Mouse (Mus musculus): Measurements from ENCODE around the gene Dnajb9.
"Not testable (repeated sequence)": the region's sequence is repeated elsewhere in the genome, so short reads cannot be mapped to it uniquely, and the experiment has no call there.

Dnajb9 gene

DNA sequence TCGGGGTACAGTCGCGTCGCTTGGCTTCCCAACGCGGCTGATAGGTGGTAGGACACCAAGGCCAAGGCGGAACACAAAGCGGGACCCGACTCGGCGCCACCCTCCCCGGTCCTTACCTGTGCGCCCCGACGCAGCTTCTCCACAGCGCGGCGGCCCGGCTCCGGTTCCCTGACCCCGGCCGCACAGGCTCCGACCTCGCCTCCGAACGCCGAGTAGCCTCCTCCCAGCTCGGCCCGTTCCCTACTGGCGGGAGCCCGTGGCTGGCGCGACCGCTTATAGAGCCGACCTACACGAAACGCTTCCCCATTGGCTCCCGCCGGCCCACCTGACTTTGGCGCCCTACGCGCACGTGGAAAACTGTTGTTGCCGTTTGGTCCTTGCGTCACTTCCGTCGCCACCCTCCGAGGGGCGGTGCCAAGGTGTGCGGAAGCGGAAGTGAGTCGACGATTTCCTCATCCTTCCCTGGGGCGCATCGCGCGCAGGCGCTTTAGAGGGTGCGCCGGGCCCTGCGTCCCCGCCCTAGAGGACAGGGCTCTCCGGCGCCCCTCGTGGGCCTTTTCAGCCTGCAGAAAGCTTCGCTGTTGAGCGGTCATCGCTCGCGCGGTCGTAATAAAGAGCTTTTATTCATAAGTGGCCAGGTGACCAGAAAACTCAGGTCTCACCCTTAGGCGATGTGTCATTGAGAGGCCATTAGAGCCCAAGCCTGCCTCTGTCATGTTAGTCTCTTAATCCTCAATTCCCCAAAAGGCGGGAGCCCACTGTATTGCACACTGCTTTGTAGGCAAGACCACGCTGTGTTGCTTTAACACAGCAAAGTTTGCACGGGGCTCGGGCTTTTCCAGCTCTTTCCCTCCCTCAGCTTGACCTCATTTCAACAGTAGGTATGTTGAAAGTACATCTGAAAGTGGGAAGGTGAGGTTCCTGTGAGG lies at the start of gene Dnajb9:
Gene Dnajb9 (minus strand): TSS at position 503 of the 929 bp plus-strand sequence.
- DNase-seq (ENCODE audit: low read depth, low spot score): peak; percentile 100

DNA sequence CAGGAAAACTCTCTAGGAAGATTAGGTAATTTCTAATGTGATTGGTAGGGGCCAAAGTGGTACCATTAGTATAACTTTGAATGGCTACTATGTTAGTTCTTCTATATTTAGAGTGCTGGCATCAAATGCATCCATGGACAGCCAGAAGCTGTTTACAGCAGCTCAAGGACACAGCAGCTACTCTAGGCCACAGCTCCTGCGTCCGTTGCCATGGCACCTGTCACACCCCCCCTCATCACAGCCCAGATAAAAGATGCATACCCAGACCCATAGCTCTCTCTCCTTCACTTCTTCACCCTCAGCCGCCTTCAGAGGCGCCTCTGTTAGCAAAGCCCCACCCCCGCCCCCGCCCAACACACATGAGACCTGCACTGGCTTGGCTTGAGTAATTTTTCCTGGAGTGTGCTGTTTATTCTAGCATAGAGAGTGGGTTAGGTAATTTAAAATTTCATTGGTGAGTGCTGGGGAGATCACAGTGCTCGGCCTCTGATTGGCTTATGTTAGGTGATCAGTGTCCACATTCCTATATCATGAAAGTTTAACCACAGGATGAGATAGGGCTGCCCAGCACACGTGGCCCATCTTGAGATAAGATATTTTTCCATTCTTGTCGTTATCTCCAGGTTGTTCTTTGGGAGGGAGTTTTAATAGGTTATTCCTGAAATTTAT lies 38.3 kb upstream of the Dnajb9 start:
- no peak for DNase-seq (ENCODE audit: low read depth, low spot score)

DNA sequence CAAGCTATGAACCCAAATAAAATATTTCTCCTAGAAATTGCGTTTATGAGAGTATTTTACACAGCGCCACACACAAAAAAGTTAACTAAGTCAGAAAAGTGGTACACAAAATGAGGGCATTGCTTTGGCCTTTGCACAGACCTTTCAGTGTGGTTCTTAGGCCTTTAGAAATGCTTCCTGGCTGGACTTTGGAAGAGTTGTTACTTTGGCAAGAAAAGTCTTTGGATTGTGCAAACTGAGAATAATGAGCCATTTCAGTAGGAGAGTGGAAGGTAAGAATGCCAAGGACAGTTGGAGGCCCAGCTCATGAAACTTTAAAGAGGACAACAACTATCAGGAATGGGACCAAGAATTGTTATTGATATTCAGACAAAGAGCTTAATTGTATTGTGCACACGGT lies 35.6 kb upstream of the Dnajb9 start:
- DNase-seq (ENCODE audit: low read depth, low spot score): no peak

DNA sequence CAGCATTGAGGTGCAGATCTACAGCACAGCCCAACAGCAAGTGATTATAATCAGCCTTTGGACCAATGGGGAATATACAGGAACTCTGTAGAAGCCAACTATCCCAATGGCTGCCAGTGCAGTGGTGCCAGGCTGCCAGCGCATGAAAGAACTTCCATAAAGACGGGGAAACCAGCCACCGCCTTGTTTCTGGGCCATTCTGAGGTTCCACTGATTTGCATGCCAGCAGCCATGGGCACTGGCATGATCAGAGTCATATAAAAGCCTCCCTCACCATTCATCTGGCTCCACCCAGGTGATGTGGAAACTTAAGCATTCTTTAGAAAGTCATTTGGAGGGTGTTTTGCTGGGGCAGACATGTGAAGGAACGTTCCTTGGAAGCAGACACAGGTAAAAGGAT lies 32.3 kb upstream of the Dnajb9 start:
- DNase-seq (ENCODE audit: low read depth, low spot score): no peak

DNA sequence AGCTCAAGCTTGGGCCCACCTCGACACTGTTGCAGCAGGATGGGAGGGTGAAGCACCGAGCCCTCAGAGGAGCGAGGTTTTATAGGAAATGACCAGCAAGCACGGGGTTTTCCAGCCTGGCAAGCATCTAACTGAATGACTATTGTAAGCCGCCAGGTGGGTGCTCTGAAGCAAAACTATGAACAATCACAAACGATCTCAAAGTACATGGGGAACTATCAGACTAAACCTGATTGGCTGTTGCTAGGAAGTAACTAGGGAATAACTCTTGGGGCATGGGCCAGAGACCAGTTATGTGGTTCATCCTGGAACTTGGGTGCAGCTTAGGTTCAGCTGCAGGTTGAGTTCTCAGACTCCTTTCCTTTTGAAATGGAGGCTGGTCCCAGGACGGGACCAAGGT lies 31.0 kb upstream of the Dnajb9 start:
- no peak for DNase-seq (ENCODE audit: low read depth, low spot score)

DNA sequence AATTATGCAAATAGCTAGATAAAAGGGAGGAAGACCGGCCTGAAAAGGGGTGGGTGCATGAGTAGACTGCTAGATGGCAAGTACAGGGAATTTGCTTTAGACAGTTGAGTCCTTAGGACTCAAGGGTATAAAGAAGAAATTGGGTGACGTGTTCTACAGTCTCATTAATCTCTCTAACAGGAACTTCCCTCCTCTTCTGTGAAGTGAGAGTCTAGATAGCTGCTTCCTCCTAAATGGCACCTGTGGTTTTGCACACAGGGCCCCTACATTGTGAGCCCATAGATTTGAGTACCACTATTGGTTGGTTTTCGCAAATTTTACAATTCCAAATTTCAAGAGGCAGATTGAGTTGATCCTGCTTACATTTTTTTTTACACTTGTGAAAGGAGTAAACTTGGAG lies 14.5 kb upstream of the Dnajb9 start:
- no peak for DNase-seq (ENCODE audit: low read depth, low spot score)

DNA sequence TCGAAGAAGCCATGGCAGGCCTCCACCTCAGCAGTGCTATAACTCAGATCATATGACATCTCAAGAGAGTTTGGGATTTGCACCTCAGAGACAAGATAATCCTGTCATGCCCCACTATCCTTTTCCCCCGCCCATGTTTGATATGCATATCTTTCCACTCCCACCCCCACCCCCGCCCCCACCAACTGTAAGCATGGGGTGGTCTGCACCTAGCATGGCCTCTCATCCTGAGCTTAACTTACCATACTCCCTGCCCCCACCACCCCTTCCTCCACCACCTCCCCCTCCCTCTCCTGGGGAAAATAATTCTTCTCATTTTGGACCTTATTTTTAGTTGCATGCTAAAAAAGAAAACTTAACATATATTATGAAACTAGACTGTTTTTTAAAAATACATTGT lies 12.9 kb upstream of the Dnajb9 start:
- no peak for DNase-seq (ENCODE audit: low read depth, low spot score)

DNA sequence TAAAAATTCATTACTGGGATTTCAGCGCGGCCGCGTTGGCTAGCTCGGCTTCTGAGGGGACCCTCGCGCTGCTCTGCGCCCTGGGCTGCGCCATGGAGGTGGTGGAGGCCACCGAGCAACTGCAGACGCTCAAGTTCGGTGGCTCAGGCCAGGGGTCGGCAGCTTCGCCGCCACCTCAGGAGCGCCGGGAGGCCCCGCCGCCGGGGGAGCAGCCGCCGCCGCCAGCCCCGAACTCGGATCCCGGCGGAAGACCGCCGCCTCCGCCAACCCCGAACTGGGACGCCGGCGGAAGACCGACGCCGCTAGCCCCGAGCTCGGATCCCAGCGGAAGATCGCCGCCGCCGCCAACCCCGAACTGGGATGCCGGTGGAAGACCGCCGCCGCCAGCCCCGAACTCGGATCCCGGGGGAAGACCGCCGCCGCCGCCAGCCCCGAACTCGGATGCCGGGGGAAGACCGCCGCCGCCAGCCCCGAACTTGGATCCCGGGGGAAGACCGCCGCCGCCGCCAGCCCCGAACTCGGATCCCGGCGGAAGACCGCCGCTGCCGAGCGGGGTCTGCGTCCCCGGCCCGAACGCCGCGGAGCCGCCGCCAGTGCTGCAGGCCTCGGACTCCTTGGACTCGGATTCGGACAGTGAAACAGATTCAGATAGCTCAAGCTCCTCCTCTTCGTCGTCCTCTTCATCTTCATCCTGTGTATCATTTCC lies 11.7 kb upstream of the Dnajb9 start:
- DNase-seq (ENCODE audit: low read depth, low spot score): no peak

DNA sequence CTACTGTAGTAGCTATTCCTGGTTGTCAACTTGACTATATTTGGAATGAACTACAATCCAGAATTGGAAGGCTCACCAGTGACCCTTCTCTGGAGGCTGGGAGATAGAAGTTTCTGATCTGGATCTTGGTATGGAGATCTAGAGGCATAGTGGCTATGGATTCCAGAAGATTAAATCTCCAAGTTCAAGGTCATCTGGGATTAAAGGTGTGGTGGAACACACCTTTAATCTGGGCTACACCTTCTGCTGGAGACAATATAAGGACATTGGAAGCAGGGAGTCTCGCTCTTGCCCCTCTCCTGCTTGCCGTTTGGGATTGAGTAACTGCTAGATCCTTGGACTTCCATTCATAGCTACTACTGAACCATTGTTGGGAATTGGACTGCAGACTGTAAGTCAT lies 10.9 kb upstream of the Dnajb9 start, which contains the start of gene Pnpla8:
Gene Pnpla8 (plus strand): TSS at position 301 of the 400 bp plus-strand sequence.
- DNase-seq (ENCODE audit: low read depth, low spot score): not testable (repeated sequence)

DNA sequence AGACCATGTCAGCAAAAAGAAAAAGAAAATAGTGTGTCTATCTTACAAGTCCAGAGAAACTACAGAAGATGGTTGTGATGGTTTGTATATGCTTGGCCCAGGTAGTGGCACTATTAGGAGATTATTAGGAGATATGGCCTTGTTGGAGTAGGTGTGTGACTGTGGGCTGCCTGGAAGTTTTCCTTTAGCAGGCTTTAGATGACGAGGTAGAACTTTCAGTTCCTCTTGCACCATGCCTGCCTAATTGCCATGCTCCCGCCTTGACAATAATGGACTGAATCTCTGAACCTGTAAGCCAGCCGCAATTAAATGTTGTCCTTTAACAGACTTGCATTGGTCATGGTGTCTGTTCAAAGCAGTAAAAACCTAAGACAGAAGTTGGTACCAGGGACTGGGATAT lies 1.4 kb upstream of the Dnajb9 start:
- DNase-seq (ENCODE audit: low read depth, low spot score): no peak

DNA sequence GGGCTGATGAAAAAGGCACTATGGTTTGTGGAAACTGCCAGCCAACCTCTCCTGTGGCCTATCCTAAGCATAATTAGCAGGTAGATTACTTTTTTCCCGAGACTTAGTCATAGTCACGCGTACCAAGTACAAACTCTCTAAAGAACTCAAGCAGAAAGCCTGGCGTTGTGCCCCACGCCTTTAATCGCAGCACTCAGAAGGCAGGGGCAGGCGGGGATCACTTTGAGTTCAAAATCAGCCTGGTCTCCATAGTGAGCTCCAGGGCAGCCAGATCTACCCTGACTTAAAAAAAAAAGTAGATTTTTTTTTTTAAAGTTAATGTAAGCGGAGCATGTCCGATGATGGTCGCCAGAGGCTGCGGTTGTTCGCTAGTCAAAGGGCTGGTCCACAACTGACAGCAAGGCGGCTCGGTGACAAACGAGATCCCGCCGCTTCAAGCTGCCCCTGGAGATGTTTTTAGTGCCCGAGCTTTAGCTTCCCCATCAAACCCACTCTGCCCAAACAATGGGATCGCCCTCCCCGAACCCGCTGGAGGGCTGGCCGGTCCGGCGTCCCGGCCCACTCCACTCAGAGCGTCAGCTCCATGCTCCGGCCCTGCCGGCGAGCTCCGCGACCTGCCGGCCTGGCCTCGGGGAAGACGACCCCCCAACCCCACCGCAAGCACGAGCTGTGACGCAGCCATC lies 844 bp downstream of the Dnajb9 start:
- no peak for DNase-seq (ENCODE audit: low read depth, low spot score)

DNA sequence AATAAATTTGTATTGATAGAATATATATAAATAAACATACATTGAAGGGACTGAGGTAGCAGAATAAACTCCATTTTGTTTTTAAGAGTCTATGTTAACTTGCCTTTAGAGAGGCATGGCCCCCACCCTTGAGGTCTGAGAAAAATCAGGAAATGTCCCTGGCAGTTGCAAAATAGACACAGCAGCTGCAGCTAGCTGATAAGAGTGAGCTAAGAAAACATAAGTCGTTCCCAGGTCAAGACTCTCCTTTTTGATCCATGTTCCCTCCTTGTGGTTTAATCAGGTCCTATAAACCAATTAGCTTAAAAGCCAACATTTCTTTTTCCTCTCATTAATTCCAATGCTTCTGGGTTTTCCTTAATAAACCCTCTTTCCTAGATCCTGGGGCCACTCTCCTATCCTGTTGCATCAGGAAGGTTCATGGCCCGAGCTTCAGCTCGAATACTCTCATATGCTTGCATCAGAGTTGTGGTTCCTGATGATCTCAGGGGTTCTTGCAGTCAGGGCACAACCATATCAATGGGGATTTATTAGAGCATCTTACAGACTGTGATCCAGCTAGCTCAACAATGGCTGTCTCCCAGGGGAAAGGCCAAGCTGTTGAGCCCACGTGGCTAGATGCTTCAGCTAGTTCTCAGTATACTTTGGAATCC lies 12.1 kb downstream of the Dnajb9 start:
- DNase-seq (ENCODE audit: low read depth, low spot score): no peak

DNA sequence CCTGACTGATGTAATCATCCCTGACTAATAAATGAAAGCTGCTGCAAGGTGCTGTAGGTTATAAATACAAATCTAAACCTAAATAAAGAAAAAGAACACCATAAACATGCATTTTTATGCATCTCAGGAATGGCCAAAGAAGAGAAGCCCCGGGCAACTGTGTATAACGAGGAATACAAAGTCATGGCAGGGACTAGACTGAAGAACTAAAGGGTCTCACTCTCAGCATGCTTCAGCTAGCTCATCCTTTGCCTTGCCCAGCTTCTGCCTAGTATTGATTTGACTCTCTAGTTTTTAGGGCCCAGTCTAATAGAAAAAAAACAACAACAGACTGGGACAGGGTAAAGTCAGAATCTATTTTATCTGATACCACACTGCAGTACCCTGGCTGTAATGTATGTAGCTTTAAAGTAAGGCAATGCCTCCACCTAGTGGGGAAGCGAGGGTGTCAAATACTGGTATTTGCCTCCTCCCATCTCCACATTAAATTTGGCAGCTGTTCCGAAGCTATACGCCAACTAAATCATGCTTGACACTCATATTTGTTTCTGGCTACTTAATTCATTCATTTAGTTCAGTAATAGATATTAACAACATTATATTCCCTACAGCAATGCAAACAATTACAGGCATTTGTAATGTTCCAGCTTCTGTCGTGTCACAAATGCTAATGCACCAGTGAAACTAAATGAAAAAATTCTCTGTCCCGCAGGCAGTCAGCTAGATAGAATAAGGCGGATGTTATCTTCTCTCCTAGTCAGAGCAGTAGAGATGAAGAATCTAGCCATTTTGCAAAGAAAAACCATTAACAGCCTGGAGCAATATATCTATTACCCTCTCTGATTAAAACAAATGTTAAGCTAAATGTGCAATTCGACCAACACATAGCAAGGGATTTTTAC lies 28.8 kb downstream of the Dnajb9 start:
- peak; percentile 58 for DNase-seq (ENCODE audit: low read depth, low spot score)

DNA sequence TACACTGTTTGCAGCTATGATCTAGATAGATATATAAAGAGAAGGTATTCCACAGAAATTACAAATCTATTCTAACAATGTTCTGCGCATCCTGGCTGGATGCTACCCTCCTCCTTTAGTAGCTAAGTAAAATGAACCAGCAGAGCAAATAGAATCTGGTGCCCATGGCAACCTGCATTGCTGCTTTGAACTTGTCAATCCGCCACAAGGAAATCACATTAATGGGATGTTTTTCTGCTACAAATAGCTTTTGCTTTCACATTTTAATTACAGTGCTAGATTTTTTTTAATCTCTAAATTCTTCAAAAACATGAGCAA lies 33.1 kb downstream of the Dnajb9 start:
- no peak for DNase-seq (ENCODE audit: low read depth, low spot score)

DNA sequence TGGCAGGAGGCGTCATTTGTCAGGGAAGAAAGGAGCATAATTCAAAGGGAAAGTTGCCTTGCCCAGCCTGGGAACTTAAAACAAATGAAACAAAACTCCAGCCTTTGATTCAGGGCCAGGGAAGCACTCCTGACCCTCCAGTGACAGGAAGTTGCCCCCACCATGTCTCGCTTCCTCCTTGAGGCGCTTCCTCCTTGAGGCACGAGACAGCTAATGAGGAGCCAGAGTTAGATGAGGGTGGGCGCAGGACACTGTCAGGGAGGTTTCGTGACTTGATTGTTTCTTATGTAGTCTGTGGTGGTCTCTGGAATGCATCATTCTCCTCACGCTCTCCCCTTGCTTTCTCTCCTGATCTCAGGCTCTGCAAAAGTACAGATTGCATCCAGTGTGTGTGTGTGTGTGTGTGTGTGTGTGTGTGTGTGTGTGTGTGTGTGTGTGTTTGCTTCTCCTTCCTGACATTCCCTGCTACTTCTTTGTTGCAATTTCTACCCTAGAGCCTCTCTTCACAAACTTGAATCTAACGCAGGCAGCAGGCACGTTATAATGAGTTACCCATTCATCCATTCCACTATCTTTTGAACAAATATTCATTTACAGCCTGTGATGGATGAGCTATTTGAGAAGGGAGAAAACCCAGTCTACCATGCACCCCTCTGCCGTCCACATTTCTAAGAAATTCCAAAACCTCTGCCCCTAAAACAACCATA lies 33.6 kb downstream of the Dnajb9 start:
- no peak for DNase-seq (ENCODE audit: low read depth, low spot score)

DNA sequence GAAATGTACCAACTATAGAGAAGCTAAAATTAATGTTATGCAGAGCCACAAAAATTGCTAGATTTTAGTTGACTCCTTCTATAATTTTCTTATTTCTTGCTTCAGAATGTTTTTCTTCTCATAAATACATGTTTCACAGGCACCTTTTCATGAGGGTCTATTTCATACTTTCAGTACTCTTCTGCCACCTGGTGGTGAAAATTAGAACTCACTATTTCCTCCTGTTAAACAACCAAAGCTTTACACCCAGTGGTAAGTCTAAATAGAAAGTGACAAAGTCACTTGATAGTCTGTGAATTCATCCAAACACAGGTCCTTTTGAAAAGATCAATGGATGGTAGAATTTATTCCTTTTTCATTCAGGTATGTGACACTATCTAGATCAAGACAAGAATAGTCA lies 43.2 kb downstream of the Dnajb9 start:
- DNase-seq (ENCODE audit: low read depth, low spot score): peak; percentile 73

DNA sequence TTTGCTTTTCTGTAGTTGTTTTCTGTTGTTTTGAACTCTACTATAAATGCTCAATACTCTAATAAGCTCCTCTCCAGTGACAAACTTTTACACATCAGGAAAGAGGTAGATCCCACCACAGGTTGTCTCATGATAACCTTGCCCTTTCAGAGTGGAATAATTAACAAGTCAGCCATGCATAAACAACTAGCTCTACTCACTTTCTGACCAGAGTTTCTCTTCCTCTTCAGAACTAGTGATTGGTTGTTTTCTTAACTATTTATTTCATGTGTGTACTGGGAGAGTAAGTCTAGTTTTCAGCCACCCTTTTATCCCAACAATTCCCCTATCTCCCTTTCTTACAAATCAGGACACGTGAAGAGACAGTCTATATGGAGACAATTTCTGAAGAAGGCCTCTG lies 50.8 kb downstream of the Dnajb9 start:
- DNase-seq (ENCODE audit: low read depth, low spot score): no peak

Measured in forelimb bud, embryonic 11.5 days (tissue).